Mouse (Mus musculus) left cerebral cortex, adult 8-10 months (tissue): ENCODE measurements around the gene Grik4. TPM values are rescaled to one million over a fixed set of nuclear protein-coding genes. Genes with fewer than 3 reads are reported as not detected.

ENCODE experiments used
- DNase-seq, 2 experiments: peaks; one replicate each; pipeline ENCODE4 v3.0.0; 2022; ENCODE audit warnings: low spot score in 2 of 2
- microRNA-seq, 2 experiments: library from miRNA; unstranded; fragments of <30 nt; microRNA quantifications; one replicate each; pipeline ENCODE4 v1.2.0; 2022
- total RNA-seq, 4 experiments: library from RNA; stranded (reverse); gene quantifications; 2 replicates each; pipeline ENCODE4 v1.2.4; 2022

Grik4 gene
- total RNA-seq, 4 experiments from 2014 or later: 19.7 to 21.0 (median 20.4) TPM

DNA sequence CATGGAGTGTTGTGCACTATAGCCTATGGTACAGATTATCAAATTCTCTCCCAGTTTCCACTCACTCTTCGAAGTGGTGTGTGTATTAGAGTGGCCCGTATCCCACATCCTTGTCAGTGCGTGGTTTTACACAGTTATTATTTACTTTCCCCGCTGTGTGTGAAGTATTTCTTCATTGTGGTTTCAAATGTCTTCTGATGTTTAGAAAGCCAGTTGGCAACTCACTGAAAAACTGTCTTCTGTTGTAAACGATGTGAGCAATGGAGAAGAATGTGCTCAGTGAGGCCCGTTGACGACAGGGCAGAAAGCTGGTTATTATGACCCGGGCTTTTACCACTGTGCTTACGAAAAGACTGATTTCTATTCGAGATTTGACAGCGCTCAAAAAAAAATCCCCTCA, 439.7 kb downstream of the Grik4 start:
- no peak for DNase-seq

DNA sequence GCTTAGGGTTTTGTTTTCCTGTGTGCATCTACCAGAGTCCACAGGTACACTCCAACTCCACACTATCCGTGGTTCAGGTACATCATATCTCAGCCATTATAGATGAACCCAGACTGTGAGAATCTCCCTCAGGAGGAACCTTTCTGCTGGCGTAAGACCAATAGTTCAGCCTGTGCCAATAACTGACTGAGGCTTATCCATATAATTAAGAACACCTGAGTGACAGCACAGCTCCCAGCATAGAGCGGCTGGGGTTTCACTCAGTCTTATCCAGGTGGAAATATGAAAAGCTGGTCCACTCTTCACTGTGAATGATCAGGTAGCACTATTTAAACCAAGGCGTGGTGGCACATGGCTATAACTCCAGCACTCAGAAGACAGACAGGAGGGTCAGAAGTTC, 440.6 kb downstream of the Grik4 start:
- DNase-seq: no peak

DNA sequence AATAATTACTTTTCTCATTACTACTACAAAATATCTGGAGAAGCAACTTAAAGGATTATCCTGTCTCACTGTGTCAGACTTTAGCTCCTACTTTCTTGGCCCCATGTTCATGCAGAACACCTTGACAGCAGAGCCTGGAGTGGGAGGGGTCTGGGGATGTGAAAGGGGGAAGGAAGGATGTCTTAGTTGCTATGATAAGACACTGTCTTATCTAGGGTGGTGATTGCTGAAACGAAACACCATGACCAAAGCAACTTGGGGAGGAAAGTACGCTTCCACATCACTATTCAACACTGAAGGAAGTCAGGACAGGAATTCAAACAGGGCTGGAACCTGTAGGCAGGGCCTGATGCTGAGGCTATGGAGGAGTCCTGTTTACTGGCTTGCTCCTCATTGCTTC, 448.0 kb downstream of the Grik4 start:
- DNase-seq: no peak

DNA sequence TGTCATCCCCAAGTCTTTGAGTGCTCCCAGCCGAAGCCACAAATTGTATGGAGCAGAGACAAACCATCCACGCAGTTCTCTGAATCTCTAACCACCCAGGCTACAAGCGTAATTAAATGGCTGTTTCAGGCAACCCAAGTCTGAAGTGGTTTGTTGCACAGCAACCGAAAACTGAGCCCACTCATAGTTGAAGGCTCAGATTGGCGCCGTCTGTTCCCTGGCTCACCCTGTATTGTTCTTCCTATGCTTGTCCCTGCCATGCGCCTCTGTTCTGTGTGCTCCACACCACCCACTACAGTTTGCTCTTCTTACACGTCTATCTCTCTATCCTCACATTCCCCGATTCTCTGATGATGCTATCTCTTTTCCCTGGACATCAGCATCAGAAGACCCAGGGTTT, 452.5 kb downstream of the Grik4 start:
- DNase-seq: peak in 1 of 2 experiments; percentile 71

DNA sequence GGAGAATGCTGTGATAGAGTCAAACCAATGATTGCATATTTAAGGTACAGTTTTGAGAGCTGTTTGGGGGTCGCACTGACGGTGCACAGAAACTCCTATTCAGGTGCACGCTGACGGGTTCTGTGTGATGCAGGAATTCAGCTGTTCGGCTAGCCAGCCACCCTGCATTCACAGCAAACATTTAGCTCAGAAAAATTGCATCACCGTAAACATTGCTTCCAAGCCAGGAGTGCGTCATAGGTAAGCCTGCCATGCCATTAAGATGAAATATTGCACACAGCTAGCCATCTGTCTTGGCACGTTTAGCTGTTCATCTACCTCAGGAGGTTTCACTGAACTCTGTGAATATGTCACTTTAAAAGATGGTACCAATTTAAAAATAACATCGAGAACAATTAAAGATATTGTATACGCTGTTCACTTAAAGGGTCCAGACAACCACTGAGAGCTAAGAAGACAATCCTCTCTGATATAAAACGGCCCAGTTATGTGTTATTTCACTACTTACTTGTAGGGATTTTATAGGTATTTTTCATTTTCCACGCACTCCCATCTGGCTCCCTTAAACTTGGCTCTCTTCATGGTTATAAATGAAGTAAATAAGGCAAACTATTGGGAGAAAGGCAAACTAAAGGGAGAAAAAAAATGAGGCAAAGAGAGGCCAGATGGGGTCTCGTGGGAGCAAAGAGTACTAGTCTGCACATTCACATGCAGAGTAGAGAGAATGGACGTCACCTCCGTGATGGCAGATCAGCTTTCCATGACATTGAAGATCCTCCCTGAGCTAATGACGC, 453.5 kb downstream of the Grik4 start:
- DNase-seq: no peak

DNA sequence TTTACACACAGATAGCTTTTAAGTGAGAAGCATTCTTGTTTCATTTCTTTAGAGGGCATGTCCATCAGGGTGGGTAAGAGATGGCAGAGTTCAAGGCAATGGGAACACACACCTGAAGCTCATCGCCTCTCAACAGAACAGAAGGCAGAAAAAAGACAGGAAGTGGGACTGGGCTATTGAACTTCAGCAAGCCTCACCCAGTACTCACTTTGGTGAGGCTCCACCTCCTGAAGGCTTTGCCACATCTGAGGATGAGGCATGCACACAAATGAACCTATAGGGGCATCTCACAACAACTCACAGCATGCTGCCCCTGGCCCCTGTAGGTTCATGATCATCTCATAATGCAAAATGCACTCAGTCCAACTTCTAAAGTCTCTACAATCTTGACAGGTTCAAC, 456.2 kb downstream of the Grik4 start:
- DNase-seq: no peak

DNA sequence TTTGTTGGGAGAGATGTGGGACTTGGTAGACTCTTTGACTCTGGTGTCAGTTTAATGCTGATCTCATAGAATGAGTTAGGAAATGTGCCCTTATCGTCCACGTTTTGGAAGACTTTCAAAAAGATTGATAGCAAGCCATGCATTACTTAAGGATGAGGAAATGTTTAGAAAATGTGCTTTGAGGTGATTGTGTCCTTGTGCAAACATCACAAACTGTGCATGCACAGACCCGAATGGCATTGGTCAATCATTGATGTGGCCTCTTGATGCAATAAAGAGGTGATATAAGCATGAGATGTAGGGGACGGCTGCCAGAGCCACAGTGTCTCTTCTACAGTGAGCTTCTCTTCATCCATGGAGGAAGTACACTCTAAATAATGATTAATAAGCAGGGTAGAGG, 457.4 kb downstream of the Grik4 start:
- no peak for DNase-seq

DNA sequence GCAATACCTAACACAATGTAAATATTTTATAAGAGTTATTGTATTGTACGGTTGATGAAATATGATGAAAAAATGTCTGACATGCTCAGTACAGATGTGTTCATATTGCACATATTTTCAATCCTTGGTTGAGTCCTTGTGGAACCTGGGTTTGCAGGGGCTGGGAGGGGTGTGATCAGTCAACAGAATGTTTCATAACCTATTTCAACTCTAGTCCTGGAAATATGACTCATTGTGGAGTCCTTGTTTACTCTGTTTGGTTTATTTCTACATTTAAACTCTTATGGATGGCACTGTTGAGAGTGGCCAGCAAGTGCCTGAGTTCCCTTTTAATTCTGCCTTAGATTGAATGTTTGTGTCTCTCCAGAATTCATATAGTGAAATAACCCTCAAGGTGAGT, 459.6 kb downstream of the Grik4 start:
- no peak for DNase-seq

DNA sequence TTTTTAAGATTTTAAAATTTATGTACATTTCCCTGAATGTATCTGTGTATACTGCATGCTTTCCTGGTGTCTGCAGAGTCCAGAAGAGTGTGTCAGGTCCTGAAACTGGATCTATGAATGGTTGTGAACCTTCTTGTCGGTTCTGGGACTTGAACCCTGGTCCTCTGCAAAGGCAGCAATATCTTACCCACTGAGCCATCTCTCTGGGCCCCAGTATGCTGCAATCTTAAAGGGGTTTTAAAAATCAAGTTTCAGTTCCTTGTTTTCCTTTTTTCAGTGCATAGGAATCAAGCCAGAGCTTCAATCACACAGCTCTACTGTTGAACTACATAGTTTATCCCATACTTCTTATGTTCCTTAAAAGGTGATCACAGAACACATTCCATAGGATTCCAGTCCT, 461.3 kb downstream of the Grik4 start:
- no peak for DNase-seq

DNA sequence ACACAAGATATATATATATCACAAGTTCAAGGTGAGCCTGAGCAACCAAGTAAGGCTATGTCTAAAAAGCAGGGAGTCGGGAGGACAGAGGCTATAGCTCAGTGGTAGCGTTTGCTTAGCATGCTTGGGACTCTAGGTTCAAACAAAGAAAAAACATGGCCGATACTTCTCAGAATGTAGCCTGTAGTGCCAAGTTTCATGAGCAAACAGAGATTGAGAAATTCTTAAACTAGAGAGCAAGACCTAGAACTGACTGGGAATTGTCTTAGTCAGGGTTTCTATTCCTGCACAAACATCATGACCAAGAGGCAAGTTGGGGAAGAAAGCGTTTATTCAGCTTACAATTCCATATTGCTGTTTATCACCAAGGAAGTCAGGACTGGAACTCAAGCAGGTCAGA, 468.1 kb downstream of the Grik4 start:
- DNase-seq: no peak

DNA sequence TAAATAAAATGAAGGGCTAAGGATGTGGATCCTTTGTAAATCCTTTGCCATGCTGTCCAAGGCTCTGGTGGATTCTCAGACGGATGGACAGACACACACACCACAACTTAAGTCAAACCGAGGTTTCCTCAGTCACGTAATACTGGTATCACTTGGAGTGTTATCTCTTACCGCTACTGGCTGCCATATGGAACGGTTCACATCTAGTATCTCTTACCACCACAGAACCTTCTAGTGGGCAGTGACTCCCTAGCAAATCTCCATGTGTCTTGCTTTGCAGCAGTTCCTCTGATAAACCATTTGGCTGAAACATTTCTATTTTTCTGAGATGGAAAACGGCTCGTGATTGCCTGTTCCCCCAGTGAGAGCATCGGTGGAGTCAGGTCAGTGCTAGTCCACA, 470.0 kb downstream of the Grik4 start:
- DNase-seq: no peak

DNA sequence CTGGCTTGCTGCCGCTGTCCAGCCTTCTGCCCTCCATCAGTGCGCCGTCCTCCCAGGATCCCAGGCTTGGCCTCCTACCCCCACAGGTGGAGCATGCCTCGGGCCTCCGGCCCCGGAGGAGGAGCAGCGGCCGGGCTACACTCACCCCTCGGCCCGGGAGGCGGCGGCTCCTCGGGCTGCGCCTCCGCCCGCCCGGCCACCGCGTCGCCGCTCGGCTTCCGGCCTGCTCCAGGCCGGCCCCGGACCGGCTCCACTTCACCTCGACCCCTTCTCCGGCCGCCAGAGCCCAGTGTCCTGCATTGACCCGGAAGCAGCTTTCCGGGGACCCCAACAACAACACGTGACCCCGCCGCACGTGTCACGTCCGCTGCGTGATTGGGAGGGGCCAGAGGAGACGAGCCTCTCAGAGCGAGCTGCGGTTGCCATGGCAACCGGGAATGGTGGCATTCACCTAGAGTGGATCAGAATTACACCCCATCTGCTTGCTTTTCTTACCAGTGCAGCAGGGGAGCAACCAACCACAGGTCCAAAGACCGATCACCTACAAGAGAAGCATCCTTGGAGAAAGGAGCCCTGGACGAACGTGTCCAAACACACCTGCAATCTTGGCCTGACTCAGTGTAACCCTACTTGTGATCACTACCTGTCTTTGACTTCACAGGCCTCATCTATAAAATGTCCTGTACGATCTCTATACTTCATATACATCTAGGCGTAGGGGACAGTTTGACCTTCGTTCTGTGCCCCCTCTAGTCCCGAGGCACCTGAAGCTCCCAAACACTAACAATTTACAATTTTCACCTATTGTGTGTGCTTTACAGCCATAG, 472.2 kb downstream of the Grik4 start:
- peak; percentile 86 to 95 for DNase-seq

DNA sequence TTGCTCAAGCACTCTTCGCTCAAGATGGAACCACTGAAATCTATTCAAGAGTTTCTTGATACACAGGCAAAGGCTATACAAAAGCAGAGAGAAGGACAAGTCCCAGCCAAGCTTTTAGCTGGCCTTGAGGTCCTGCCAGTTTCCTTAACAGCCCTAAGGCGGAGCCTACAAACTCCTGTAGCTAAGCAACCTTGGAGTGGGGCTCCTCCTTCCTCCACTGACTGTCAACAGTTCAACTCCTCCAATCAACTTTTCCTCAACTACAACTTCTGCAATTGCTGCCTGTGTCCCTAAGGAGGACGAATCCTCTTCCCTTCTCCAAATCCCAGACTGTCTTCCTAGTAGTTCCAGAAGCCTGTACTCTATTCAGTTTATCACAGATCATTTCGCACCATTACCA, 473.1 kb downstream of the Grik4 start:
- peak in 1 of 2 experiments; percentile 37 for DNase-seq

DNA sequence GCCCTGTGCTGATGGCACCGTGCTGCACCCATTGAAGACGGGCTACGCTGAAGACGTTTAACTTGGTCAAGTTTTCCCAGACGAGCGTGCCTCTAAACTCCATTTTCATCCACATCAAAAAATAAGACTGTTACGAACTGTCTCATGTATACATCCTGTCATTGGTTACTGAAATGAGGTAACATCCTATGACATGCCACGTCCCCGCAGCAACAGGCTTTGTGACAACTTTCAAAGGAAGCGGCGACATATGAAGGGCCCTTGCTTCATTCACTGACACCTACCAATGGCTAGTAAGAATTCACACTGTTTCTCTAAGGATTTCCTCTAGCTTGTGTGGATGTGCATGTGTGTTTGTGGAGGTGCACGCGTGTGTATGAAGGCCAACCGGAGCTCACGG, 475.0 kb downstream of the Grik4 start:
- no peak for DNase-seq

DNA sequence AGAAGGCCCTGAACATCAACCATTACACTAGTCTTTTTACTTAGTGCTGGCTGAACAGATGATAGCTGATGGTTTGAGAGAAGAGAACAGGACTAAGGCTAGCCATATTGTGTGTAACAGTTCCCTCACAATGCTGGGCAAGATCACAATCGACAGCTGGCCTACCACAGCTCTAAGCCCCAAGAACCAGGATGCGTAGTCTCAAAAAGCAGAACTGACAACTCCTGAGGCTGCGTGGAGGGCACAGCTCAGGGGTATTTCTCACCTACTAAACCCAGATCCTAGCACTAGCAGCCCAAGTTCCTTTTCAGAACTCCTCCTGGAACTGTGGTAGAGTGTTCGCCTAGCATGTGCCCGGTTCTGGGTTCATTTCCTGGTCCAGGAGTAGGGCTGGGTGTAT, 475.9 kb downstream of the Grik4 start:
- DNase-seq: no peak

Small RNA genes within 50 kb of the gene (microRNA-seq; reads per million reads assigned to microRNA genes)
- gene Gm27509: 0 reads per million in 2 experiments

Other genes starting within 250 kb of the Grik4 start
- gene Arhgef12, start 162.7 kb upstream of the Grik4 start, total RNA-seq: 100 to 1,000 TPM; 152 to 184 (median 161) TPM
- 10 to 100 TPM; 14.8 to 18.3 (median 15.7) TPM for gene Tmem136, start 172.1 kb upstream of the Grik4 start, total RNA-seq